22 mouse cellular contexts compared by ENCODE assay signal in genomic region chr8:94447583-94448324, GRCm38 (mm10). TPM values are rescaled to one million over a fixed set of nuclear protein-coding genes. Genes with fewer than 3 reads are reported as not detected.
DNase-seq lines count a peak whose midpoint lies in the region; ATAC-seq and TF ChIP-seq lines count a peak whose summit lies in the region.
"Had no signal": no experiment of that assay in that cellular context is flagged by ENCODE, and none has a peak within 500 bp of the region (broad histone marks: within the 10 kb centered on the region; RNA-seq: fewer than 3 reads in every experiment).

No protein-coding gene starts in this region.

- DNase-seq in A20 (ENCODE audit: low read depth, low spot score): peak; percentile 30
- DNase-seq in R1 (ENCODE audit: low read depth, low spot score): peak; percentile 16
- DNase-seq in layer of hippocampus, adult 2 months (ENCODE audit: low spot score in 2 of 2): no peak
- no peak for DNase-seq in lung, postnatal 0 days (ENCODE audit: low spot score)
- DNase-seq in urinary bladder, adult 18-20 months (ENCODE audit: low spot score in 2 of 2): no peak
- DNase-seq: adrenal gland, adult 8-10 months; B cell, adult 2 months; cerebellum, adult 11-12 months; cerebellum, postnatal 36 days; gastrocnemius, postnatal 10 days; heart, postnatal 36 days; liver, postnatal 0 days; thymus, postnatal 14 days had no signal

- no peak overlapping the region for H3K4me2 ChIP-seq in hindbrain, embryonic 13.5 days
- H3K4me2 ChIP-seq in hindbrain, embryonic 16.5 days (ENCODE audit: low read length): no peak overlapping the region
- H3K4me2 ChIP-seq in lung, postnatal 0 days (replicated peaks; ENCODE audit: low read depth, low read length): no peak overlapping the region
- H3K4me2 ChIP-seq: embryonic facial prominence, embryonic 15.5 days; heart, embryonic 12.5 days; intestine, embryonic 15.5 days; neural tube, embryonic 12.5 days had no signal

- no peak for TF ChIP-seq EP300 in lung, postnatal 0 days (IDR thresholded peaks at IDR 0.05)

- no peaks in the 10 kb centered on the region for H3K9me3 ChIP-seq in hindbrain, embryonic 13.5 days
- H3K9me3 ChIP-seq in hindbrain, embryonic 16.5 days (ENCODE audit: control insufficient read depth, low read length): no peaks in the 10 kb centered on the region
- H3K9me3 ChIP-seq in lung, postnatal 0 days (ENCODE audit: low read length): no peaks in the 10 kb centered on the region
- H3K9me3 ChIP-seq: embryonic facial prominence, embryonic 15.5 days; forebrain, embryonic 10.5 days; G1E; heart, embryonic 12.5 days; intestine, embryonic 15.5 days; neural tube, embryonic 12.5 days had no signal

- H3K9ac ChIP-seq in hindbrain, embryonic 13.5 days: no peak overlapping the region
- no peak overlapping the region for H3K9ac ChIP-seq in hindbrain, embryonic 16.5 days (ENCODE audit: low read depth, low read length)
- H3K9ac ChIP-seq in lung, postnatal 0 days (replicated peaks; ENCODE audit: low read depth): no peak overlapping the region
- H3K9ac ChIP-seq: embryonic facial prominence, embryonic 15.5 days; heart, embryonic 12.5 days; intestine, embryonic 15.5 days; liver, postnatal 0 days; neural tube, embryonic 12.5 days had no signal

- no peaks in the 10 kb centered on the region for H3K36me3 ChIP-seq in hindbrain, embryonic 13.5 days
- no peaks in the 10 kb centered on the region for H3K36me3 ChIP-seq in hindbrain, embryonic 16.5 days (ENCODE audit: control insufficient read depth, insufficient read depth, low read length)
- H3K36me3 ChIP-seq in lung, postnatal 0 days (ENCODE audit: insufficient read depth, low read length): no peaks in the 10 kb centered on the region
- H3K36me3 ChIP-seq: embryonic facial prominence, embryonic 15.5 days; forebrain, embryonic 10.5 days; G1E; heart, embryonic 12.5 days; intestine, embryonic 15.5 days; neural tube, embryonic 12.5 days had no signal

- no peak for TF ChIP-seq CTCF in layer of hippocampus, adult 2 months (conservative IDR thresholded peaks at IDR 0.05)
- TF ChIP-seq CTCF in lung, postnatal 0 days (IDR thresholded peaks at IDR 0.05): no peak

- H3K4me1 ChIP-seq in hindbrain, embryonic 13.5 days (replicated peaks): no peaks in the 10 kb centered on the region
- H3K4me1 ChIP-seq in hindbrain, embryonic 16.5 days (ENCODE audit: control insufficient read depth, insufficient read depth, low read depth, low read length): no peaks in the 10 kb centered on the region
- H3K4me1 ChIP-seq in lung, postnatal 0 days (ENCODE audit: insufficient read depth, low read depth, low read length): no peaks in the 10 kb centered on the region
- H3K4me1 ChIP-seq: embryonic facial prominence, embryonic 15.5 days; forebrain, embryonic 10.5 days; heart, embryonic 12.5 days; intestine, embryonic 15.5 days; neural tube, embryonic 12.5 days had no signal

- 81% methylated on average over 7 of the region's 7 CpGs for WGBS in hindbrain, embryonic 13.5 days
- 77% methylated on average over 7 of the region's 7 CpGs for WGBS in hindbrain, embryonic 16.5 days
- 77% methylated on average over 7 of the region's 7 CpGs for WGBS in lung, postnatal 0 days

- no peak overlapping the region for H3K4me3 ChIP-seq in hindbrain, embryonic 13.5 days
- no peak overlapping the region for H3K4me3 ChIP-seq in hindbrain, embryonic 16.5 days (ENCODE audit: low read length)
- H3K4me3 ChIP-seq in layer of hippocampus, adult 2 months: no peak overlapping the region
- H3K4me3 ChIP-seq in lung, postnatal 0 days (ENCODE audit: low read depth, low read length): no peak overlapping the region
- H3K4me3 ChIP-seq: embryonic facial prominence, embryonic 15.5 days; forebrain, embryonic 10.5 days; heart, embryonic 12.5 days; intestine, embryonic 15.5 days; neural tube, embryonic 12.5 days had no signal

- no peak for ATAC-seq in hindbrain, embryonic 13.5 days (ENCODE audit: low FRiP score)
- ATAC-seq in hindbrain, embryonic 16.5 days: no peak
- ATAC-seq in granulocyte monocyte progenitor cell, adult 5-6 weeks (replicated peaks; ENCODE audit: poor library complexity, severe bottlenecking): 0 out of 2 replicates have a peak, but pooled peaks have one; percentile 28
- ATAC-seq in lung, postnatal 0 days: no peak
- ATAC-seq: intestine, embryonic 15.5 days; liver, postnatal 0 days had no signal

- 0 out of 2 replicates have a peak overlapping the region, but pooled peaks have one; percentile 23 for H3K27ac ChIP-seq in hindbrain, embryonic 13.5 days
- no peak overlapping the region for H3K27ac ChIP-seq in hindbrain, embryonic 16.5 days (ENCODE audit: low read depth, low read length)
- H3K27ac ChIP-seq in layer of hippocampus, adult 2 months: no peak overlapping the region
- H3K27ac ChIP-seq in lung, postnatal 0 days (ENCODE audit: low read length): no peak overlapping the region
- H3K27ac ChIP-seq: embryonic facial prominence, embryonic 15.5 days; forebrain, embryonic 10.5 days; intestine, embryonic 15.5 days; neural tube, embryonic 12.5 days had no signal

- H3K27me3 ChIP-seq in hindbrain, embryonic 13.5 days: no peaks in the 10 kb centered on the region
- no peaks in the 10 kb centered on the region for H3K27me3 ChIP-seq in hindbrain, embryonic 16.5 days (replicated peaks; ENCODE audit: control insufficient read depth, insufficient read depth, low read length)
- H3K27me3 ChIP-seq in lung, postnatal 0 days (replicated peaks; ENCODE audit: insufficient read depth, low read length): no peaks in the 10 kb centered on the region
- H3K27me3 ChIP-seq: embryonic facial prominence, embryonic 15.5 days; intestine, embryonic 15.5 days; neural tube, embryonic 12.5 days had no signal

RNA-seq across cellular contexts. Expression of gene Nlrc5, which starts 13.6 kb away (rescaled TPM):
- polyA plus RNA-seq in hindbrain, embryonic 13.5 days (2015; fragmentation: Nextera tagmentation; extraction: Ambion mirVana): 0.13 and 0.29 TPM in 2 replicates
- polyA plus RNA-seq in hindbrain, embryonic 16.5 days (2015; fragmentation: Nextera tagmentation; extraction: Ambion mirVana): 0.11 and 0.31 TPM in 2 replicates
- total RNA-seq in granulocyte monocyte progenitor cell, adult 5-6 weeks (2014; fragmentation: Nextera tagmentation): 35.8 and 43.0 TPM in 2 replicates
- total RNA-seq in granulocyte monocyte progenitor cell, adult 5-6 weeks (2017): 19.3 and 19.4 TPM in 2 replicates
- total RNA-seq in layer of hippocampus, adult 2 months (2021): 1 to 10 TPM in 1 of 2 experiments, under 1 TPM in 1; 0.54 to 1.4 TPM
- polyA plus RNA-seq in lung, postnatal 0 days (2015; fragmentation: Nextera tagmentation; extraction: Ambion mirVana): 0.31 and 0.42 TPM in 2 replicates

Comparison
In these comparisons a context has a peak if more than half of its experiments do, and no peak if none do; other contexts are left out.
1. DNase-seq: peak in A20 (single experiment) and R1 (single experiment); none in layer of hippocampus, adult 2 months (0 of 2), lung, postnatal 0 days (single experiment) and urinary bladder, adult 18-20 months (0 of 2).